Comparison of ENCODE assay signal across 7 mouse cellular contexts in genomic region chr7:143757027-143757390, GRCm38 (mm10). TPM values are rescaled to one million over a fixed set of nuclear protein-coding genes. Genes with fewer than 3 reads are reported as not detected.
DNase-seq lines count a peak whose midpoint lies in the region; ATAC-seq lines count a peak whose summit lies in the region.

No protein-coding gene starts in this region.

- H3K4me2 ChIP-seq in hindbrain, embryonic 15.5 days = peak overlapping the region; percentile 94

- peak overlapping the region; percentile 40 for H3K4me3 ChIP-seq in hindbrain, embryonic 15.5 days

- H3K4me1 ChIP-seq in hindbrain, embryonic 15.5 days (replicated peaks) = peaks cover 13% of the 10 kb centered on the region

- H3K9me3 ChIP-seq in hindbrain, embryonic 15.5 days = no peaks in the 10 kb centered on the region

- ATAC-seq in hindbrain, embryonic 15.5 days (ENCODE audit: low FRiP score, low read depth) = peak; percentile 87
- ATAC-seq in megakaryocyte progenitor cell, adult 5-6 weeks (replicated peaks; ENCODE audit: poor library complexity) = peak; percentile 83

- 7% methylated on average over 15 of the region's 15 CpGs for whole genome bisulfite sequencing in hindbrain, embryonic 15.5 days

- peak; percentile 82 for DNase-seq in T-cell, adult 2 months (ENCODE audit: low spot score)
- peak; percentile 77 for DNase-seq in cerebellum, adult 9-11 months
- DNase-seq in frontal cortex, postnatal 36 days (ENCODE audit: low spot score in 2 of 2) = peak; percentile 60 to 62
- peak; percentile 32 to 65 for DNase-seq in left cerebral cortex, adult 8-10 months (ENCODE audit: low spot score in 2 of 2)
- peak; percentile 64 for DNase-seq in right cerebral cortex, postnatal 4 days

- H3K27me3 ChIP-seq in hindbrain, embryonic 15.5 days = peaks cover 13% of the 10 kb centered on the region

- H3K9ac ChIP-seq in hindbrain, embryonic 15.5 days = peak overlapping the region; percentile 36; the same call in 1 of the 2 replicates

- H3K27ac ChIP-seq in hindbrain, embryonic 15.5 days (replicated peaks) = no peak overlapping the region

- H3K36me3 ChIP-seq in hindbrain, embryonic 15.5 days = no peaks in the 10 kb centered on the region

RNA-seq across cellular contexts. Expression of gene Osbpl5, which starts 0.2 kb away (rescaled TPM):
- 37.8 and 39.9 TPM in 2 replicates for polyA plus RNA-seq in hindbrain, embryonic 15.5 days (2015; fragmentation: Nextera tagmentation; extraction: Ambion mirVana)
- total RNA-seq in left cerebral cortex, adult 8-10 months (2022) = 10 to 100 TPM; 32.1 to 43.1 (median 38.2) TPM
- total RNA-seq in megakaryocyte progenitor cell, adult 5-6 weeks (2015) = 2.7 and 3.4 TPM in 2 replicates
- total RNA-seq in megakaryocyte progenitor cell, adult 5-6 weeks (2017) = 4.4 and 8.6 TPM in 2 replicates

RNA-seq across cellular contexts. Expression of gene Mrgprg, which starts 9.8 kb away (rescaled TPM):
- not detected in 2 replicates for polyA plus RNA-seq in hindbrain, embryonic 15.5 days (2015; fragmentation: Nextera tagmentation; extraction: Ambion mirVana)
- not detected for total RNA-seq in left cerebral cortex, adult 8-10 months (2022)
- total RNA-seq in megakaryocyte progenitor cell, adult 5-6 weeks (2015) = not detected in 2 replicates
- not detected in 2 replicates for total RNA-seq in megakaryocyte progenitor cell, adult 5-6 weeks (2017)

RNA-seq across cellular contexts. Expression of gene Mrgpre, which starts 27.3 kb away (rescaled TPM):
- polyA plus RNA-seq in hindbrain, embryonic 15.5 days (2015; fragmentation: Nextera tagmentation; extraction: Ambion mirVana) = 7.0 and 11.2 TPM in 2 replicates
- 1 to 10 TPM; 7.0 to 8.4 (median 7.8) TPM for total RNA-seq in left cerebral cortex, adult 8-10 months (2022)
- total RNA-seq in megakaryocyte progenitor cell, adult 5-6 weeks (2015) = 1.3 and 2.9 TPM in 2 replicates
- 0.17 and 0.95 TPM in 2 replicates for total RNA-seq in megakaryocyte progenitor cell, adult 5-6 weeks (2017)
